Mouse (Mus musculus) heart, postnatal 0 days (tissue): ENCODE results near the gene Rufy4.

ENCODE experiments used
- CTCF ChIP-seq: IDR thresholded peaks from 2 replicates; pipeline ENCODE4 v1.5.1; 2016; ENCODE audit warnings: antibody characterized with exemption, control low read depth, low read depth
- EP300 ChIP-seq: IDR thresholded peaks from 2 replicates; pipeline ENCODE4 v1.6.1; 2016; ENCODE audit warnings: antibody characterized with exemption, low read depth

DNA sequence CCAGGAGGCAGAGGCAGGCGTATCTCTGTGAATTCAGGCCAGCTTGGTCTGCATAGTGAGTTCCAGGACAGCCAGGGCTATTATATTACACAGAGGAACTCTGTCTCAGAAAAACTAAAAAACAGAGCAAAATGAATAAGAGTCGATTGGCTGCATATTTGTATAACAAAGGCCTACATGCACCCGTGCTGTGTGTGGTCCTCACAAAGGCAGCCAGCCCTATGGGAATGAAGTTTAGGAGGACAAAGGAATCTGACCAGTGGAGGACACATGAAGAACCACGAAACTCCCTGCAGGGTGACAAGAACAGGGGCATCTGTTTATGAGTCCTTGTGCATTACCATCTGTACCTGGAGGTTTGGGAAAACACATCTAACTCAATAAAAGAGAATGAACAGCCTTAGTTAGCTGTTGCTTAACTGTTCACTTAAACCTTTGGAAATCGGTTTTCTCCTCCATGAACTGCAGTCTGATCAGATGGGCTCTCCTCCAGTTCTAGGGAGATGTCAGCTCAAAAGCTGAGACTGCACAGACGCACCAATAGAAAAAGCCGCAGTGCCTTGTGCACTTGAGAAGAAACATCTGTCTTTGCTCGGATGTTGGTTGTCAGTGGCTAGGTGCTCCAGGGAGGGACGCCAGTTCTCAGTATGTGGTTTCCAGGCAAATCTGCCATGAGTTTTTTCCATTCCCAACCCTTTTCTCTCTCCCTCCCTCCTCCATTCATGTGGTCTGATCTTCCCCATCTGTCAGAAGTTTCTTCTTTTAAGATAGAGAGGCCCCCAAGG lies 54.5 kb downstream of the Rufy4 start:
- TF ChIP-seq CTCF, result no peak
- TF ChIP-seq EP300, result no peak
